Mouse (Mus musculus) liver, embryonic 14.5 days (tissue): ENCODE measurements around the gene Grip2.

Source experiments
- CTCF ChIP-seq: IDR thresholded peaks from 2 replicates; pipeline ENCODE4 v1.5.1; 2016; ENCODE audit warnings: antibody characterized with exemption, low read depth, control low read depth
- EP300 ChIP-seq: IDR thresholded peaks from 2 replicates; pipeline ENCODE4 v1.6.1; 2016; ENCODE audit warnings: antibody characterized with exemption, low read depth

DNA sequence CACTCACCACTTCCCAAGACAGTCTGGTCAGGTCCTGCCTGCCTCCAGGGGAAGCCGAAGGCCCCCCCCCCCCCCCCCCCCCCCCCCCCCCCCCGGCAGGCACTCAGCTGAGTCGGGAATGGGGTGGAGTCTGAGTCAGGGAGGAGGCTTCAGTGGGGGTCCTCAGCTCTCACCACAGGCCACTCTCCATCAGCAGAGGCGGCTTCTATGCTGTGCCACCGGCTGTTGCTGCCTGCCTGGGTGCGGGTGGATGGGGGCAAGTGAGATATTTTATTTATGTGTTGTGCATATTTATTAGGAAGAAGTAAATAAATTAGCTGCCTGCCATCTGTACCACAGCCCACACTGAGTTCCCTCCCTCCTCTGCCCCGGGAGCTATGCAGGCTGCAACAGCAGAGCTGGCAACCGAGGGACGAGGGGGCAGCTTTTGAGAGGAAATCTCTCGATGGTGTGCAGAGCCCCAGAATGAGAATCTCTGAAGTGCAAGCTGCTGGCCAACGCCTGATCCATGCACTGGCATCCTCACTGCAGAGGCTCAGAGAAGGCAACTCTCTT is at the start of gene Grip2:
- TF ChIP-seq CTCF (no peak), EP300 (no peak)
